Mouse (Mus musculus): ENCODE data around the gene Atraid.
"Not testable (repeated sequence)": the region's sequence is repeated elsewhere in the genome, so short reads cannot be mapped to it uniquely, and the experiment has no call there.

The Atraid gene

DNA sequence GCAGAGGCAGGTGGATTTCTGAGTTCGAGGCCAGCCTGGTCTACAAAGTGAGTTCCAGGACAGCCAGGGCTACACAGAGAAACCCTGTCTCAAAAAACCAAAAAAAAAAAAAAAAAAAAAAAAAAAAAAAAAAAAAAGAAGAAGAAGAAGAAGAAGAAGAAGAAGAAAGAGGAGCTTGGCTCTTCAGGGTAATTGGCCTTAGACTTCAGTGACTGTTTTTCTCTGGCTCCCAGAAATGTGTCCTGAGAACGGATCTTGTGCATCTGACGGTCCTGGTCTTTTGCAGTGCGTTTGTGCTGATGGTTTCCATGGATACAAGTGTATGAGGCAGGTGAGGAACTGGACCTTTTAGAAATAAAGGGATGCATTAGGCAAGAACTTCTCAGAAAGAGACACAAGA lies 5.6 kb downstream of the Atraid start:
- DNase-seq (ENCODE audit: low read depth in 1 of 2, low spot score in 2 of 2), result not testable (repeated sequence)

GRCm38 (mm10) chr5:31054261-31055215 lies 6.4 kb downstream of the Atraid start, which contains the start of gene Cad:
Gene Cad, plus strand, starts transcription at chr5:31054780.
- peak; percentile 73 to 87 for DNase-seq (ENCODE audit: low read depth in 1 of 2, low spot score in 2 of 2)

DNA sequence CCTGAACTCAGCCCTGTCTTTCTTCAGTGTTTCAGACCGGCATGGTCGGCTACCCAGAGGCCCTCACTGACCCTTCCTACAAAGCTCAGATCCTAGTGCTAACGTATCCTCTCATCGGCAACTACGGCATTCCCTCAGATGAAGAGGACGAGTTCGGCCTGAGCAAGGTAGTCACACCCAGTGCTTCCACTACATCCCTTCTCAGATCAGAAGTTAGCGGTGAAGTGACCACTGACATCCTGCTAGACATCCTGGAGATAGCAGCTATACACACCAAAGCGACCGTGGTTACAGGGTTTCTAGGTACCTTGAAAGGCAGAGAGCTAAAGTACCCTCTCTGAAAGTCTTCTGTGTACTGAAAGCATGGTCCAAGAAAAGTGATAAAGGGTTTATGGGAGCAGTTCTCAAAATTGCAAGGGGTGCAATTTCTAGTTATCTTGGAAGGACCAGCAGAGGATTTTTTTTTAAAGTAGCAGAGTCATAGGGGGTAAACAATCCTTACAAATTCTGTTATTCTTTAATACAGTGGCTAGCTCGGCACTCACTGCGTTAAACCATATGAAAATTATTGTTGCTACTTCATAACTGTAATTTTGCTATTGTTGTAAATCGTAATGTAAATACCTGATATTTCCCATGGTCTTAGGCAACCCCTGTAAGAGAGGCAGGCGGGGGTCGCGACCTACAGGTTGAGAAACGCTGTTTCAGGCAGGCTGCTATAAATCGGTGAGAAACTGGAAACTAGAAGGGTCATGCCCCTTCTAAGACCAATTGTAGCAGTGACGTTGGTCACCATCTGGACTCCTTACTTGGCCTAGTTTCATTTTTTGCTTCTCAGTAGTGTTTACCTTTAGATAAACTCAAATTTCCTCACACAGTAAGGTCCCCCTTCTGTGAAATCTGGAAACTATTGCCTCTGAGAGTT lies 7.4 kb downstream of the Atraid start:
- no peak for DNase-seq (ENCODE audit: low read depth in 1 of 2, low spot score in 2 of 2)

GRCm38 (mm10) chr5:31069810-31070209 lies 21.7 kb downstream of the Atraid start:
- no peak for DNase-seq (ENCODE audit: low read depth in 1 of 2, low spot score in 2 of 2)

- DNase-seq (ENCODE audit: low read depth in 1 of 2, low spot score in 2 of 2), result no peak
These were observed 22.9 kb downstream of the Atraid start for GRCm38 (mm10) chr5:31071059-31071458.

- no peak for DNase-seq (ENCODE audit: low read depth in 1 of 2, low spot score in 2 of 2)
These were observed 23.7 kb downstream of the Atraid start for GRCm38 (mm10) chr5:31071821-31072220.

GRCm38 (mm10) chr5:31073176-31073575 lies 25.1 kb downstream of the Atraid start:
- DNase-seq (ENCODE audit: low read depth in 1 of 2, low spot score in 2 of 2), result no peak

DNA sequence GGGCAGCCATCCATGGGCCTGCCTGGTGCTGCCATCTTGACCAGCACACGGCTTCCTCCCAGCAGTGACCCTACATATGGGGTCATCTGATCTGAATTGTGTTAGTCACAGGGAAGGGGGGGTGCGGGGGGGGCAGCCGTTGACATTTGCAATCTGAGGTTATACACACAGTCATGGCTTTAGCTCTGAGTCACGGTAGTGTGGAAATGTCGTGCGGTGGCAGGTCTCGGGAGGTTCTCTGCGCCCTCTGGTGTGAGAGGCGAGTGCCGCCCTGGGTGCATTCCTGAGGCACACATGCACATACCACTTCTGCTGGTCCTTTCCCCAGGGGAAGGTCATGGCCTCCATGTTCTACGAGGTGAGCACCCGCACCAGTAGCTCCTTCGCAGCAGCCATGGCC lies 28.2 kb downstream of the Atraid start:
- DNase-seq (ENCODE audit: low read depth in 1 of 2, low spot score in 2 of 2), result no peak

DNA sequence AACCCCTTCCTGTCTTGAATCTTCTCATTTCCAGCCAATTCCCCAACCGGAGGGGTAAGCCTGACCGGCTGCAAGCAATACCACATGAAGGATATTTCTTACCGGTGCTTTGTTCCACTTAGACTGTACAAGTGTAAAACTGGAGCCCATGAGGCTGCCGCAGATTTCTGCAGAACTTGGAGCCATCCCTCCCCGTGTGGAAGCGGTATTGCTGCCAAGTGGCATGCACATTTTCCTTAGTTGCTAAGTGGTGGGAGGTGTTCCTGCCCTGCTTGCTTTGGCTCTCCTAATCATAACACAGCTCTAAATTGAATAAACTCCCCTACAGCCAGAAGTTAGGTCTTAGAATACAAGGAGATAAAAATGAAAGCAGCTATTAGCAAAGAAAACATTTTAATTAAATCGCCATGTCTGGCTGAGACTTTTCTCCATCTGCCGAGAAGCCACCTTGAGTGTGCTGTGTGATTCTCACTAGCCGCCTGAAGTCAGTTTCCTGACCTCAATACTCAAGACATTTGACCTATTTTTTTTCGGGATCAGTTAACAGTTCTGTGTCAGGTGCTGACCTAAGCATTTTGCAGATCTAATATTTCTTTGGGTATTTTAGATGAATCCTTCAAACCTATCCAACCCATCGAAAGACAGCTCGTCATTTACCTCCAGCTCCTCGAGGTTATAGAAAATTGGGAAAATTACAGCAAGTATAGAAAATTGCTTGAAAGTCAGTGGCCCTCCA lies 32.1 kb downstream of the Atraid start:
- no peak for DNase-seq (ENCODE audit: low read depth in 1 of 2, low spot score in 2 of 2)

- DNase-seq (ENCODE audit: low read depth in 1 of 2, low spot score in 2 of 2), result no peak
These were observed 32.7 kb downstream of the Atraid start for GRCm38 (mm10) chr5:31080795-31081164.

- DNase-seq (ENCODE audit: low read depth in 1 of 2, low spot score in 2 of 2), result peak in 1 of 2 experiments; percentile 22
These were observed 33.3 kb downstream of the Atraid start for GRCm38 (mm10) chr5:31081386-31081785.

DNA sequence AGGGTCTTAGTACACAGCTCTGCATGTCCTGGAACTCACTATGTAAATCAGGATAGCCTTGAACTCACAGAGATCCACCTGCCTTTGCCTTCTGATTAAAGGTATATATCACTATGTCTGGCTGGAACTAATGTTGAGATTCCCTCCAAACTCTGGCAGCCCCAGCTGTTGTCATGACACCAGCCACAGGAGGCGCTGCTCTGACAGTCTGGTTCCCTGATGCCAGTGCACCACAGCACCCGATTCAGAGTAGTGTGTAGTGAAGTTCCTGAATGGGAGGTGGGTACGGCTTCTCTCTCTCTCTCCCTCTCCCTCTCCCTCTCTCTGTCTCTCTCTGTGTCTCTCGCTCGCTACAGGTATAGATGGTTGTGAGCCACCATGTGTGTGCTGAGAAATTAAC lies 34.2 kb downstream of the Atraid start:
- DNase-seq (ENCODE audit: low read depth in 1 of 2, low spot score in 2 of 2), result peak in 1 of 2 experiments; percentile 45

GRCm38 (mm10) chr5:31082935-31083625 lies 35.0 kb downstream of the Atraid start:
- no peak for DNase-seq (ENCODE audit: low read depth in 1 of 2, low spot score in 2 of 2)

DNA sequence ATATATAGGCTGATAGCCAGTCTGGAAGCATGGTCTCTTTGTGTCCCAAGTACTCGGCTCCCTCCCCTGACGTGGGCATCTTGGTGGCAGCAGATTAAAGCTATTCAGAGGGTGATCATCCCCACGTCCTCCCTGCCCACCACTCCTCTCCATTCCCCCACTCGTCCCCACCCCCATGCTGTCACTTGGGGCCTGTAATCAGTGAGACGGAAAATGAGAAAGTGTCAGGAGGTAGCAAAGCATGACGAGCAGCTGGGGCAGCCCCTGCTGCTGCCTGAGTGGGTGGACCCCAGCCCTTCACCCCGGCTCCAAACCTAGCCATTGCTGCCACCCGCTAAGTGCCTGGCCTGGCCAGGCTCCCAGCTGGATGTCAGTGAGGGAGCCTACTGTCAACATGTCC lies 35.8 kb downstream of the Atraid start:
- DNase-seq (ENCODE audit: low read depth in 1 of 2, low spot score in 2 of 2), result no peak

GRCm38 (mm10) chr5:31086606-31087005 lies 38.5 kb downstream of the Atraid start:
- DNase-seq (ENCODE audit: low read depth in 1 of 2, low spot score in 2 of 2), result no peak

DNA sequence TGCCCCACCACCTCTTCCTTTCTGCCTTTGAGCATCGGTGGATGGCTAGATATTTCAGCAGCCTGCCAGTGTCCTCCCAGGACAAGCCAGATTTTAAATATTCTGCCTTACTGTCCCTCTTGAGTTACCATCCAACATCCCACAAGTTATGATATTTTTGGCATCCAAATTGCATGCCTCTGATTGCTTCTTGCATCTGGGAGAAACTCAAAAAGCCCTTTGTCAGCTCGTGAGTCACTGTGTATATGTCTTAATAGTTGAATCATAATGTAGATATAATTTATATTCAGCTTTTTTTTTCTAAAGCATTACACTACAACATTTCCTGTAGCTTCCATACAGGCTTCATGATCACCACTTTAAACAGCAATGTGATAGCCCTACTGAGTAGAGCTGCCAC lies 39.0 kb downstream of the Atraid start:
- no peak for DNase-seq (ENCODE audit: low read depth in 1 of 2, low spot score in 2 of 2)

- DNase-seq (ENCODE audit: low read depth in 1 of 2, low spot score in 2 of 2), result no peak
These were observed 44.3 kb downstream of the Atraid start for GRCm38 (mm10) chr5:31092231-31092975.

DNA sequence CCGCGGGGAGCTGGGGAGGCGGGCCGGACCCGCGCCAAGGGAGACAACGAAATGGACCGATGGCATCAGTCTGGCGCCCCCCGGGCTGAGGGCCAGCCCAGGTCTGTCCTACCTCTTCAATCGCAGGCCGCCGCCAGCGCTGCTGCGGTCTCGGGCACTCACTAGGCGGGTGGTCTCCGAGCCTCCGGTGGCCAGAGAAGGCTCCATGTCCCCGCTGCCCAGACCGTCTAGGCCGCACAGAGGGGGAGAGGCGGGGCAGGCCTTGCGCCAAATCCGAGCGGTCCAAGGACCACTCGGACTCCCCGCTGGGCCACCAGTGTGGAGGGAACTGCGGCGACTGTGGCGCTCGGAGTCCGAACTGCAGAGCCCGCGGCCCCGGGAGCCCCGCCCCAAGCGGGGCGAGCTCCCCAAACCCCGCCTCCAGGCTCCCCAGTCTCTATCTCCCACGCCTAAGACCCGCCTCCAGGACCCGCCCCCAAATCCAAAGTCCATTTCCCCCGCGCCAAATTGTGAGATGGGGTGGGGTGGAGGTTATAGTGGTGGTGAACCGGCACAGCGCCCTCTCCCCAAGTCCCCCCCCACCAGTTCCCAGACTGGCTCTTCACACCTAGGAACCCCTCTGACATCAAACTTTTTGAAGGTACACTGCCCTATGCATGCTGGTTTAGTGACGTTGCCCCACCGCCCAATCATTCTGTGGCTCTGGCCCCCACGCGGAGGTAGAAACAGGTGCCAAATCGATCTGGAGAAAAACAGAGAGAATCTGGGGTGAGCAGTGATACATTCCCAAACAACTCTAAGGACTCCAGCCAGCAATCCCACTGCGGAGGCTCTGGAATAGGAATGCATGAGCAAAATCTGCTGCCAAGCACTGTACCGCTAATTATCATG lies 45.3 kb downstream of the Atraid start:
- DNase-seq (ENCODE audit: low read depth in 1 of 2, low spot score in 2 of 2), result no peak
